Mouse (Mus musculus): ENCODE data around the gene Dock8. TPM values are rescaled to one million over a fixed set of nuclear protein-coding genes. Genes with fewer than 3 reads are reported as not detected.

Gene Dock8
- total RNA-seq, 1 experiment: 0.49 TPM

GRCm38 (mm10) chr19:25036784-25037183 lies 37.5 kb downstream of the Dock8 start:
- Histone ChIP-seq H3K4me1 (ENCODE audit: control insufficient read depth in 2 of 2, insufficient read depth in 2 of 2, low read length in 2 of 2, poor library complexity in 1 of 2) (no peaks in the 10 kb centered on the region), H3K9me3 (ENCODE audit: control insufficient read depth, insufficient read depth, low read depth, low read length) (no peaks in the 10 kb centered on the region), H3K27ac (ENCODE audit: insufficient read depth, low read depth, low read length, poor library complexity, severe bottlenecking) (no peak overlapping the region), H3K4me3 (ENCODE audit: insufficient read depth in 1 of 2, low read depth in 1 of 2, low read length in 2 of 2, poor library complexity in 1 of 2, severe bottlenecking in 1 of 2) (no peak overlapping the region), H3K36me3 (ENCODE audit: control insufficient read depth, insufficient read depth, low read length, poor library complexity, severe bottlenecking) (no peaks in the 10 kb centered on the region), H3K9ac (ENCODE audit: insufficient read depth, low read depth, low read length, poor library complexity, severe bottlenecking) (no peak overlapping the region)
- TF ChIP-seq ZNF384 (IDR thresholded peaks at IDR 0.05; ENCODE audit: low read depth, low read length) (no peak), ZC3H11A (IDR thresholded peaks at IDR 0.05; ENCODE audit: borderline replicate concordance, low read depth, low read length) (no peak), MAFK (IDR thresholded peaks at IDR 0.05; ENCODE audit: insufficient read depth, low read depth, low read length) (no peak), HCFC1 (IDR thresholded peaks at IDR 0.05; ENCODE audit: borderline replicate concordance, insufficient read depth, low read length) (no peak), CHD2 (IDR thresholded peaks at IDR 0.05; ENCODE audit: low read depth, low read length) (no peak)
- no peak for DNase-seq (ENCODE audit: low read depth, low spot score)
- in situ Hi-C loops (cut with MboI; ENCODE audit: low sequenced_read_pairs in 2 of 2, unreplicated experiment in 2 of 2): no loop called here

- Histone ChIP-seq H3K4me1 (ENCODE audit: control insufficient read depth in 2 of 2, insufficient read depth in 2 of 2, low read length in 2 of 2, poor library complexity in 1 of 2) (no peaks in the 10 kb centered on the region), H3K36me3 (ENCODE audit: control insufficient read depth, insufficient read depth, low read length, poor library complexity, severe bottlenecking) (no peaks in the 10 kb centered on the region), H3K9ac (ENCODE audit: insufficient read depth, low read depth, low read length, poor library complexity, severe bottlenecking) (no peak overlapping the region), H3K27ac (ENCODE audit: insufficient read depth, low read depth, low read length, poor library complexity, severe bottlenecking) (no peak overlapping the region), H3K4me3 (ENCODE audit: insufficient read depth in 1 of 2, low read depth in 1 of 2, low read length in 2 of 2, poor library complexity in 1 of 2, severe bottlenecking in 1 of 2) (no peak overlapping the region), H3K9me3 (ENCODE audit: control insufficient read depth, insufficient read depth, low read depth, low read length) (no peaks in the 10 kb centered on the region)
- in situ Hi-C loops (cut with MboI; ENCODE audit: low sequenced_read_pairs in 2 of 2, unreplicated experiment in 2 of 2): no loop called here
- DNase-seq (ENCODE audit: low read depth, low spot score): no peak
- TF ChIP-seq MAFK (IDR thresholded peaks at IDR 0.05; ENCODE audit: insufficient read depth, low read depth, low read length): no peak
- TF ChIP-seq ZC3H11A (IDR thresholded peaks at IDR 0.05; ENCODE audit: borderline replicate concordance, low read depth, low read length): no peak
- TF ChIP-seq ZNF384 (IDR thresholded peaks at IDR 0.05; ENCODE audit: low read depth, low read length): no peak
- no peak for TF ChIP-seq HCFC1 (IDR thresholded peaks at IDR 0.05; ENCODE audit: borderline replicate concordance, insufficient read depth, low read length)
- TF ChIP-seq CHD2 (IDR thresholded peaks at IDR 0.05; ENCODE audit: low read depth, low read length): no peak
Observed at GRCm38 (mm10) chr19:25037249-25037648, 37.9 kb downstream of the Dock8 start.

GRCm38 (mm10) chr19:25038293-25038692 lies 39.0 kb downstream of the Dock8 start:
- Histone ChIP-seq H3K4me1 (ENCODE audit: control insufficient read depth in 2 of 2, insufficient read depth in 2 of 2, low read length in 2 of 2, poor library complexity in 1 of 2) (no peaks in the 10 kb centered on the region), H3K9ac (ENCODE audit: insufficient read depth, low read depth, low read length, poor library complexity, severe bottlenecking) (no peak overlapping the region), H3K9me3 (ENCODE audit: control insufficient read depth, insufficient read depth, low read depth, low read length) (no peaks in the 10 kb centered on the region), H3K27ac (ENCODE audit: insufficient read depth, low read depth, low read length, poor library complexity, severe bottlenecking) (no peak overlapping the region), H3K4me3 (ENCODE audit: insufficient read depth in 1 of 2, low read depth in 1 of 2, low read length in 2 of 2, poor library complexity in 1 of 2, severe bottlenecking in 1 of 2) (no peak overlapping the region), H3K36me3 (ENCODE audit: control insufficient read depth, insufficient read depth, low read length, poor library complexity, severe bottlenecking) (no peaks in the 10 kb centered on the region)
- no peak for TF ChIP-seq ZNF384 (IDR thresholded peaks at IDR 0.05; ENCODE audit: low read depth, low read length)
- no peak for TF ChIP-seq CHD2 (IDR thresholded peaks at IDR 0.05; ENCODE audit: low read depth, low read length)
- no peak for TF ChIP-seq HCFC1 (IDR thresholded peaks at IDR 0.05; ENCODE audit: borderline replicate concordance, insufficient read depth, low read length)
- TF ChIP-seq ZC3H11A (IDR thresholded peaks at IDR 0.05; ENCODE audit: borderline replicate concordance, low read depth, low read length): no peak
- TF ChIP-seq MAFK (IDR thresholded peaks at IDR 0.05; ENCODE audit: insufficient read depth, low read depth, low read length): no peak
- no peak for DNase-seq (ENCODE audit: low read depth, low spot score)
- in situ Hi-C loops (cut with MboI; ENCODE audit: low sequenced_read_pairs in 2 of 2, unreplicated experiment in 2 of 2): no loop called here

GRCm38 (mm10) chr19:25041209-25041608 lies 41.9 kb downstream of the Dock8 start:
- no peak overlapping the region for H3K27ac ChIP-seq (ENCODE audit: insufficient read depth, low read depth, low read length, poor library complexity, severe bottlenecking)
- no peaks in the 10 kb centered on the region for H3K36me3 ChIP-seq (ENCODE audit: control insufficient read depth, insufficient read depth, low read length, poor library complexity, severe bottlenecking)
- DNase-seq (ENCODE audit: low read depth, low spot score): no peak
- no peak overlapping the region for H3K9ac ChIP-seq (ENCODE audit: insufficient read depth, low read depth, low read length, poor library complexity, severe bottlenecking)
- TF ChIP-seq ZNF384 (IDR thresholded peaks at IDR 0.05; ENCODE audit: low read depth, low read length): no peak
- no peak for TF ChIP-seq HCFC1 (IDR thresholded peaks at IDR 0.05; ENCODE audit: borderline replicate concordance, insufficient read depth, low read length)
- no peak for TF ChIP-seq MAFK (IDR thresholded peaks at IDR 0.05; ENCODE audit: insufficient read depth, low read depth, low read length)
- TF ChIP-seq ZC3H11A (IDR thresholded peaks at IDR 0.05; ENCODE audit: borderline replicate concordance, low read depth, low read length): no peak
- TF ChIP-seq CHD2 (IDR thresholded peaks at IDR 0.05; ENCODE audit: low read depth, low read length): no peak
- no peak overlapping the region for H3K4me3 ChIP-seq (ENCODE audit: insufficient read depth in 1 of 2, low read depth in 1 of 2, low read length in 2 of 2, poor library complexity in 1 of 2, severe bottlenecking in 1 of 2)
- H3K9me3 ChIP-seq (ENCODE audit: control insufficient read depth, insufficient read depth, low read depth, low read length): no peaks in the 10 kb centered on the region
- in situ Hi-C loops (cut with MboI; ENCODE audit: low sequenced_read_pairs in 2 of 2, unreplicated experiment in 2 of 2): no loop called here
- no peaks in the 10 kb centered on the region for H3K4me1 ChIP-seq (ENCODE audit: control insufficient read depth in 2 of 2, insufficient read depth in 2 of 2, low read length in 2 of 2, poor library complexity in 1 of 2)

GRCm38 (mm10) chr19:25042973-25043372 lies 43.6 kb downstream of the Dock8 start:
- H3K36me3 ChIP-seq (ENCODE audit: control insufficient read depth, insufficient read depth, low read length, poor library complexity, severe bottlenecking): no peaks in the 10 kb centered on the region
- in situ Hi-C loops (cut with MboI; ENCODE audit: low sequenced_read_pairs in 2 of 2, unreplicated experiment in 2 of 2): no loop called here
- TF ChIP-seq HCFC1 (IDR thresholded peaks at IDR 0.05; ENCODE audit: borderline replicate concordance, insufficient read depth, low read length): no peak
- no peak for TF ChIP-seq ZNF384 (IDR thresholded peaks at IDR 0.05; ENCODE audit: low read depth, low read length)
- TF ChIP-seq MAFK (IDR thresholded peaks at IDR 0.05; ENCODE audit: insufficient read depth, low read depth, low read length): no peak
- no peak for TF ChIP-seq ZC3H11A (IDR thresholded peaks at IDR 0.05; ENCODE audit: borderline replicate concordance, low read depth, low read length)
- no peak for TF ChIP-seq CHD2 (IDR thresholded peaks at IDR 0.05; ENCODE audit: low read depth, low read length)
- H3K4me1 ChIP-seq (ENCODE audit: control insufficient read depth in 2 of 2, insufficient read depth in 2 of 2, low read length in 2 of 2, poor library complexity in 1 of 2): no peaks in the 10 kb centered on the region
- no peaks in the 10 kb centered on the region for H3K9me3 ChIP-seq (ENCODE audit: control insufficient read depth, insufficient read depth, low read depth, low read length)
- no peak for DNase-seq (ENCODE audit: low read depth, low spot score)
- no peak overlapping the region for H3K4me3 ChIP-seq (ENCODE audit: insufficient read depth in 1 of 2, low read depth in 1 of 2, low read length in 2 of 2, poor library complexity in 1 of 2, severe bottlenecking in 1 of 2)
- no peak overlapping the region for H3K27ac ChIP-seq (ENCODE audit: insufficient read depth, low read depth, low read length, poor library complexity, severe bottlenecking)
- H3K9ac ChIP-seq (ENCODE audit: insufficient read depth, low read depth, low read length, poor library complexity, severe bottlenecking): no peak overlapping the region

All from ES-E14 (cell line).